Mouse (Mus musculus) cerebellum, postnatal 25 days (tissue): Measurements from ENCODE around the gene Irf2.

Experiments
- DNase-seq, 2 experiments: peaks; one replicate each; pipeline ENCODE4 v3.0.0; 2021; ENCODE audit warnings: mixed read lengths in 2 of 2

Irf2 gene

GRCm38 (mm10) chr8:46811021-46811622 is 71.6 kb downstream of the Irf2 start:
- DNase-seq: no peak

- DNase-seq: no peak
Observed at GRCm38 (mm10) chr8:46811944-46812343, 72.4 kb downstream of the Irf2 start.

GRCm38 (mm10) chr8:46812966-46813365 is 73.4 kb downstream of the Irf2 start:
- DNase-seq: no peak

- no peak for DNase-seq
Observed at GRCm38 (mm10) chr8:46818106-46818989, 78.8 kb downstream of the Irf2 start.

- no peak for DNase-seq
Observed at GRCm38 (mm10) chr8:46818990-46819288, 79.4 kb downstream of the Irf2 start.

GRCm38 (mm10) chr8:46828734-46829413 is 89.3 kb downstream of the Irf2 start:
- no peak for DNase-seq

- peak in 1 of 2 experiments; percentile 32 for DNase-seq
Observed at GRCm38 (mm10) chr8:46829414-46830111, 90.0 kb downstream of the Irf2 start.

- DNase-seq: no peak
Observed at GRCm38 (mm10) chr8:46830112-46830855, 90.8 kb downstream of the Irf2 start.

- no peak for DNase-seq
Observed at GRCm38 (mm10) chr8:46831916-46832315, 92.4 kb downstream of the Irf2 start.

GRCm38 (mm10) chr8:46832399-46832798 is 92.9 kb downstream of the Irf2 start:
- DNase-seq: no peak

- DNase-seq: no peak
Observed at GRCm38 (mm10) chr8:46833763-46834162, 94.2 kb downstream of the Irf2 start.

- DNase-seq: no peak
Observed at GRCm38 (mm10) chr8:46834440-46834839, 94.9 kb downstream of the Irf2 start.

GRCm38 (mm10) chr8:46836011-46836652 is 96.6 kb downstream of the Irf2 start:
- no peak for DNase-seq

GRCm38 (mm10) chr8:46836949-46837348 is 97.4 kb downstream of the Irf2 start:
- DNase-seq: no peak

GRCm38 (mm10) chr8:46838052-46838451 is 98.5 kb downstream of the Irf2 start:
- no peak for DNase-seq

- no peak for DNase-seq
Observed at GRCm38 (mm10) chr8:46840390-46840789, 100.9 kb downstream of the Irf2 start.

GRCm38 (mm10) chr8:46840791-46841190 is 101.3 kb downstream of the Irf2 start:
- no peak for DNase-seq

- DNase-seq: no peak
Observed at GRCm38 (mm10) chr8:46842676-46843181, 103.2 kb downstream of the Irf2 start.

- no peak for DNase-seq
Observed at GRCm38 (mm10) chr8:46843855-46844254, 104.3 kb downstream of the Irf2 start.

- no peak for DNase-seq
Observed at GRCm38 (mm10) chr8:46844371-46844973, 104.9 kb downstream of the Irf2 start.
